Mouse (Mus musculus) heart, postnatal 10 days (tissue): Measurements from ENCODE around the gene Olfr679. TPM values are rescaled to one million over a fixed set of nuclear protein-coding genes. Genes with fewer than 3 reads are reported as not detected.
"Not testable (repeated sequence)": the region's sequence is repeated elsewhere in the genome, so short reads cannot be mapped to it uniquely, and the experiment has no call there.

Experiments
- DNase-seq, 2 experiments: peaks; one replicate each; pipeline ENCODE4 v3.0.0; 2021
- intact Hi-C: fragments of 180-260 bp; cut with DNase I; formaldehyde crosslinking; loops from one replicate; pipeline ENCODE4 v1.15.1; 2025
- total RNA-seq, 2 experiments: library from RNA; stranded (reverse); gene quantifications; 2 replicates each; pipeline ENCODE4 v1.2.3; 2021

Olfr679 gene
- total RNA-seq, result not detected

- no peak for DNase-seq
- intact Hi-C loops, result no loop called here
These were observed at the start of gene Olfr679 for GRCm38 (mm10) chr7:105080905-105081304. TSS of gene Olfr679 (plus strand) at chr7:105081205.

DNA sequence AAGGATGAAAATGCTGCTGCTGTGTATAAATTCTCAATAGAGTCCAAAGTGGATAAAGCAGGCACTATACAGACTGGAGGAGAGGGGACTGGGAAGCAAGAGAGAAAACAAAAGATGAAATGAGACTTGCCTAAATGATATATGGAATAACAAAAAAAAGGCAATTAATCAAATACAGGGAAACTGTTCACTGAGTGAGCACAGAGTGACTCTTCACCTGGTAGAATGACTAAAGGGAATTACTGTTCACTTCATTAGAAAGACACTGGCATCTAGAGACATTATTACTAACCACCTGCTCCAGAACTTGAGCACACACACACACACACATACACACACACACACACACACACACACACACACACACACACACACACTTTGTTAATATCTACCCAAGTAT is 48.6 kb upstream of the Olfr679 start, which contains the start of gene Olfr676:
Olfr676 (plus strand) TSS at position 301 of the 400 bp plus-strand sequence.
- intact Hi-C loops, result no loop called here
- DNase-seq, result no peak

- DNase-seq, result not testable (repeated sequence)
These were observed 47.2 kb upstream of the Olfr679 start for GRCm38 (mm10) chr7:105033836-105034235.

GRCm38 (mm10) chr7:105058951-105059350 is 22.1 kb upstream of the Olfr679 start:
- intact Hi-C loops, result no loop called here
- no peak for DNase-seq

More at GRCm38 (mm10) chr7:105033836-105034235, 47.2 kb upstream of the Olfr679 start:
- intact Hi-C loops, result not testable (repeated sequence)

DNA sequence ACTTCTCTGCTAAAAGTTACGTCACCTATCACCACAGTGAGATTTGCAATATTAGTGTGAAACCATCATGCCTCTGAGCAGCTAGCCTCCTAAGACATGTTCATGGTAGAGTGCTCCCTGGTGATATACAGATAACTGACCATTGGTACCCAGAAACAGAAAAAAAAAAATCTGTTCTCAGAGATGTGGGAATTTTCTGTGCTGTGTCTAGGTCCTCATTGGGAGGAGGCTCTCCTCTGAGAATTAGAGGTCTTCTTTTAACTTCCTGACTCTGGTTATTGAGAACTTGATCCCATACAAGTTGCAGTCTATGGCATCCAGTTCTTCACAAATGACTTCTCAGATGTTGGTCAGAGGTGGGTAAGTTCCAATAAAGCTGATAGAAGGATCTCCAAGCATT is 16.8 kb upstream of the Olfr679 start, which contains the start of gene Olfr678:
Olfr678 (plus strand) TSS at position 301 of the 400 bp plus-strand sequence.
- intact Hi-C loops, result no loop called here
- DNase-seq, result no peak

DNA sequence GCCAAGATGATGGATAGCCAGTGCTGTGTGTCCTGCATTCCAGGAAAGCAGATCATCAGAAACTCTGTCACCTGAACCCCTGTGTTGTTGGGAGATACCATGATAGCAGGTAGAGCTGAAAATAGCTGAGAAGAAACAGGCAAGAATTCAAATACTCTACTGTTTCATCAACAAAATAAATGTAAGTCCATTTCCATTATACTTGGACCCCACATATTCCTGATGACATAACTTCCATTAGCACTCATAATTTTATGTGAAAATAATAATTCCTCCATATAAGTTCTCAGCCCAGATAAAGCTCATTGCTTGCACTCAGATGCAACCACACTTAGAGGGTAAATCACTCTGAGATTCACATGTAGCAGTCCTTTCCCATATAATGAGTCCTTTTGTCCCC is 11.7 kb downstream of the Olfr679 start, which contains the start of gene Olfr680-ps1:
Olfr680-ps1 (minus strand) TSS at position 101 of the 400 bp plus-strand sequence.
- intact Hi-C loops, DNase-seq: not testable (repeated sequence)

GRCm38 (mm10) chr7:105116536-105116935 is 35.5 kb downstream of the Olfr679 start, which contains the start of gene Olfr681:
TSS of gene Olfr681 (plus strand) at chr7:105116836.
- intact Hi-C loops, result no loop called here
- no peak for DNase-seq

Other genes starting within 250 kb of the Olfr679 start
- not detected for gene Usp17lb, start 238.6 kb upstream of the Olfr679 start, total RNA-seq
- gene Usp17la, start 224.2 kb upstream of the Olfr679 start, total RNA-seq, result not detected
- not detected for gene Olfr665, start 203.2 kb upstream of the Olfr679 start, total RNA-seq
- not detected for gene Olfr666, start 185.3 kb upstream of the Olfr679 start, total RNA-seq
- not detected for gene Olfr667, start 159.7 kb upstream of the Olfr679 start, total RNA-seq
- not detected for gene Olfr668, start 153.1 kb upstream of the Olfr679 start, total RNA-seq
- not detected for gene Olfr669, start 147.0 kb upstream of the Olfr679 start, total RNA-seq
- not detected for gene Olfr670, start 118.6 kb upstream of the Olfr679 start, total RNA-seq
- gene Olfr671, start 102.1 kb upstream of the Olfr679 start, total RNA-seq, result not detected
- gene Olfr672, start 79.2 kb upstream of the Olfr679 start, total RNA-seq, result not detected
- gene Olfr675, start 52.7 kb upstream of the Olfr679 start, total RNA-seq, result not detected
- gene Olfr676, start 48.5 kb upstream of the Olfr679 start, total RNA-seq, result not detected
- gene Olfr677, start 29.8 kb upstream of the Olfr679 start, total RNA-seq, result not detected
- gene Olfr678, start 16.7 kb upstream of the Olfr679 start, total RNA-seq, result not detected
- not detected for gene Olfr680-ps1, start 11.6 kb downstream of the Olfr679 start, total RNA-seq
- not detected for gene Olfr681, start 35.6 kb downstream of the Olfr679 start, total RNA-seq
- not detected for gene Olfr683, start 65.8 kb downstream of the Olfr679 start, total RNA-seq
- gene Olfr684, start 82.4 kb downstream of the Olfr679 start, total RNA-seq, result not detected
- gene Olfr685, start 104.8 kb downstream of the Olfr679 start, total RNA-seq, result not detected
- not detected for gene Olfr686, start 126.3 kb downstream of the Olfr679 start, total RNA-seq
- not detected for gene Olfr688, start 206.9 kb downstream of the Olfr679 start, total RNA-seq
- gene Olfr689, start 230.0 kb downstream of the Olfr679 start, total RNA-seq, result not detected